Mouse (Mus musculus) hindbrain, embryonic 11.5 days (tissue): ENCODE results near the gene Chl1. TPM values are rescaled to one million over a fixed set of nuclear protein-coding genes. Genes with fewer than 3 reads are reported as not detected.

Experiments used
- ATAC-seq: fragments of 200-750 bp; cut with Nextera tagmentation; 2 replicates; pipeline ENCODE4 v1.8.0; 2017; ENCODE audit warnings: mild to moderate bottlenecking, moderate TSS enrichment, moderate library complexity; ENCODE audit not compliant: low FRiP score
- DNase-seq: peaks from one replicate; pipeline ENCODE4 v3.0.0-alpha.2; 2015; ENCODE audit warnings: low spot score
- H3K27ac ChIP-seq: fragments of 300-500 bp; sonication (generic); 2 replicates; pipeline ENCODE4 v1.5.1; 2014; ENCODE audit warnings: mild to moderate bottlenecking, low read depth, low read length
- H3K27me3 ChIP-seq: fragments of 300-500 bp; sonication (generic); 2 replicates; pipeline ENCODE4 v1.6.1; 2014; ENCODE audit warnings: mild to moderate bottlenecking, low read length, moderate library complexity, mixed read lengths; ENCODE audit not compliant: control insufficient read depth, insufficient read depth
- H3K36me3 ChIP-seq: fragments of 300-500 bp; sonication (generic); 2 replicates; pipeline ENCODE4 v1.6.1; 2014; ENCODE audit warnings: mild to moderate bottlenecking, low read length, moderate library complexity, mixed read lengths; ENCODE audit not compliant: control insufficient read depth, insufficient read depth
- H3K4me1 ChIP-seq: fragments of 300-500 bp; sonication (generic); replicated peaks from 2 replicates; pipeline ENCODE4 v1.6.1; 2014; ENCODE audit warnings: low read length, mixed read lengths; ENCODE audit not compliant: control insufficient read depth, insufficient read depth
- H3K4me2 ChIP-seq: fragments of 300-500 bp; sonication (generic); replicated peaks from 2 replicates; pipeline ENCODE4 v1.6.1; 2014; ENCODE audit warnings: mild to moderate bottlenecking, low read depth, low read length
- H3K4me3 ChIP-seq: fragments of 300-500 bp; sonication (generic); 2 replicates; pipeline ENCODE4 v1.5.1; 2014; ENCODE audit warnings: low read depth, low read length
- H3K9ac ChIP-seq: fragments of 300-500 bp; sonication (generic); 2 replicates; pipeline ENCODE4 v1.6.1; 2014; ENCODE audit warnings: low read depth, low read length
- H3K9me3 ChIP-seq: fragments of 300-500 bp; sonication (generic); 2 replicates; pipeline ENCODE4 v1.6.1; 2016; ENCODE audit warnings: low read length; ENCODE audit not compliant: control insufficient read depth
- WGBS: fragments of 180-500 bp; shearing (Covaris S2); extraction: QIAGEN DNeasy Blood & Tissue Kit; methylation state at CpG from one replicate; pipeline ENCODE4 v1.1.7; 2014; 5-methylcytosine and 5-hydroxymethylcytosine counted together
- polyA plus RNA-seq: library from polyadenylated mRNA; unstranded; fragments of >200 nt; fragmentation: Nextera tagmentation; extraction: Ambion mirVana; gene quantifications from 2 replicates; pipeline ENCODE4 v1.2.1, GENCODE M21; 2014

Gene Chl1
- polyA plus RNA-seq, 1 experiment from 2014 or later = 29.1 TPM

GRCm38 (mm10) chr6:103665206-103665605 is 154.8 kb downstream of the Chl1 start:
- H3K4me1 ChIP-seq = no peaks in the 10 kb centered on the region
- no peak overlapping the region for H3K9ac ChIP-seq
- no peaks in the 10 kb centered on the region for H3K27me3 ChIP-seq
- no peak overlapping the region for H3K27ac ChIP-seq
- H3K4me2 ChIP-seq = no peak overlapping the region
- H3K4me3 ChIP-seq = no peak overlapping the region
- no peaks in the 10 kb centered on the region for H3K36me3 ChIP-seq
- DNase-seq (no peak), ATAC-seq (no peak)
- no peaks in the 10 kb centered on the region for H3K9me3 ChIP-seq
- WGBS = 90% methylated on average over 2 of the region's 2 CpGs

GRCm38 (mm10) chr6:103665677-103666316 is 155.4 kb downstream of the Chl1 start:
- Histone ChIP-seq H3K9ac (no peak overlapping the region), H3K4me2 (no peak overlapping the region), H3K9me3 (no peaks in the 10 kb centered on the region), H3K27ac (no peak overlapping the region), H3K4me1 (no peaks in the 10 kb centered on the region), H3K4me3 (no peak overlapping the region), H3K36me3 (no peaks in the 10 kb centered on the region), H3K27me3 (no peaks in the 10 kb centered on the region)
- ATAC-seq (no peak), DNase-seq (no peak)
- WGBS = 87% methylated on average over 9 of the region's 9 CpGs

GRCm38 (mm10) chr6:103673111-103673510 is 162.7 kb downstream of the Chl1 start:
- Histone ChIP-seq H3K27ac (no peak overlapping the region), H3K4me3 (no peak overlapping the region), H3K4me2 (no peak overlapping the region), H3K4me1 (no peaks in the 10 kb centered on the region), H3K36me3 (no peaks in the 10 kb centered on the region), H3K27me3 (no peaks in the 10 kb centered on the region), H3K9me3 (no peaks in the 10 kb centered on the region), H3K9ac (no peak overlapping the region)
- DNase-seq (no peak), ATAC-seq (no peak)
- WGBS = 85% methylated on average over 3 of the region's 3 CpGs

GRCm38 (mm10) chr6:103674332-103674731 is 163.9 kb downstream of the Chl1 start:
- Histone ChIP-seq H3K27ac (no peak overlapping the region), H3K4me2 (no peak overlapping the region), H3K9me3 (no peaks in the 10 kb centered on the region), H3K9ac (no peak overlapping the region), H3K36me3 (no peaks in the 10 kb centered on the region), H3K4me1 (no peaks in the 10 kb centered on the region), H3K27me3 (no peaks in the 10 kb centered on the region), H3K4me3 (no peak overlapping the region)
- ATAC-seq (no peak), DNase-seq (no peak)
- whole genome bisulfite sequencing = 77% methylated on average over 6 of the region's 6 CpGs

GRCm38 (mm10) chr6:103675145-103675544 is 164.8 kb downstream of the Chl1 start:
- no peak for ATAC-seq

GRCm38 (mm10) chr6:103676664-103677063 is 166.3 kb downstream of the Chl1 start:
- DNase-seq (peak; percentile 9), ATAC-seq (no peak; the same call in 1 of the 2 replicates)
- Histone ChIP-seq H3K4me1 (no peaks in the 10 kb centered on the region), H3K27ac (no peak overlapping the region), H3K36me3 (no peaks in the 10 kb centered on the region), H3K9me3 (no peaks in the 10 kb centered on the region), H3K27me3 (no peaks in the 10 kb centered on the region), H3K4me3 (no peak overlapping the region), H3K9ac (no peak overlapping the region), H3K4me2 (no peak overlapping the region)
- 57% methylated on average over 5 of the region's 5 CpGs for WGBS

More at GRCm38 (mm10) chr6:103675145-103675544, 164.8 kb downstream of the Chl1 start:
- DNase-seq = no peak
- Histone ChIP-seq H3K36me3 (no peaks in the 10 kb centered on the region), H3K27me3 (no peaks in the 10 kb centered on the region), H3K4me1 (no peaks in the 10 kb centered on the region), H3K27ac (no peak overlapping the region), H3K4me3 (no peak overlapping the region), H3K9ac (no peak overlapping the region), H3K9me3 (no peaks in the 10 kb centered on the region), H3K4me2 (no peak overlapping the region)
- WGBS = 95% methylated on average over 2 of the region's 2 CpGs

- WGBS = 92% methylated on average over 1 of the region's 1 CpGs
- ATAC-seq = no peak
- no peak overlapping the region for H3K9ac ChIP-seq
- no peaks in the 10 kb centered on the region for H3K4me1 ChIP-seq
- H3K4me3 ChIP-seq = no peak overlapping the region
- DNase-seq = no peak
- no peak overlapping the region for H3K4me2 ChIP-seq
- H3K27ac ChIP-seq = no peak overlapping the region
- H3K36me3 ChIP-seq = no peaks in the 10 kb centered on the region
- H3K27me3 ChIP-seq = no peaks in the 10 kb centered on the region
- H3K9me3 ChIP-seq = no peaks in the 10 kb centered on the region
Measured at GRCm38 (mm10) chr6:103677072-103677471, 166.7 kb downstream of the Chl1 start.

DNA sequence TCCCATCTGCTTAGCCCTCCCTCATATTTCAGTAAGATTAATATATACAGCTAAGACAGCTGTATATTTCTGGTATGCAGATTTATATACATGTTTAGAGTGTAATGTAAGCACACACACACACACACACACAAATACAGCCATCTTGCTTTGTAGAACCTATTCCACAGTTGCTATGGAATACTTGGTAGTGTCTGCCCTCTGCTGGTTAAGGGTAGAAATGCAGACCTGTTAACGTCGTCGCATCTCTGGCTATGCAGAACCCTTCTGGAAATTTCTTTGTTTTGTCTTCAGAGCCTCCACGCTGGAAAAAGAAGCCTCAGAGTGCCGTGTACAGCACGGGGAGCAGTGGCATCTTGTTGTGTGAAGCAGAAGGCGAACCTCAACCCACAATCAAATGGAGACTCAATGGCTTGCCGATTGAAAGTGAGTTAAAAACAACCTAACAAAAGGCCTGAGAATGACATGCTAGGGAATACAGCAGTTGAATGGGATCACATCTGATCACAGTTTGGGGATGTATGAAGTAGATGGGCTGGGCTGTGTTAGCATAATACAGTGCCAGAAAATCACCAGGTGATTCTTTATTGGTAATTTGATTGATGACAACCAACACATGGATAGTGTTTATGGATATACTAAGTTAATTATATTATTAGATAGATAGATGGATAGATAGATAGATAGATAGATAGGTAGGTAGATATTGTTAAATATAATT is 172.6 kb downstream of the Chl1 start:
- Histone ChIP-seq H3K27me3 (no peaks in the 10 kb centered on the region), H3K36me3 (no peaks in the 10 kb centered on the region), H3K27ac (no peak overlapping the region), H3K4me1 (no peaks in the 10 kb centered on the region), H3K4me3 (no peak overlapping the region), H3K4me2 (no peak overlapping the region), H3K9ac (no peak overlapping the region), H3K9me3 (no peaks in the 10 kb centered on the region)
- WGBS = 18% methylated on average over 8 of the region's 8 CpGs
- peak; percentile 75; the same call in 1 of the 2 replicates for ATAC-seq
- DNase-seq = peak; percentile 86

DNA sequence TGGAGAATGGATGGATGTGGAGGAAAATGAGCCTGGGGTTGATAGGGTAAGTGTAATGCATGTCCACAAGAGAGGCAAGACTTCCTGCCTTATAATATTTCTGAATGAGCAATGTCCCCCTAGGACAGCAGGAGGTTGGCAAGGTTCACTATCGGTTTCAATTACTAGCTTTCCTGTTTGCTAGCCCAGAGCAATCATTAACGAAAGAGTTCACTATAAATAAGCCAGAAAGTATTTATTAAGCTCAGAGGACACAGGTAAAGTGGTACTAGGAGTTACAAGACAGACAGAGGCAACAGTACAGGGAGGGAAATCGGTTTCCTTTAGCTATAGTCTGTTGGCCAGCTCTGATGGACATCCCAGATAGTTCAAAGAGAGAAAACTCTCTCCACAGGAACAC is 182.1 kb downstream of the Chl1 start:
- DNase-seq (no peak), ATAC-seq (no peak)
- H3K27me3 ChIP-seq = no peaks in the 10 kb centered on the region
- no peaks in the 10 kb centered on the region for H3K36me3 ChIP-seq
- no peak overlapping the region for H3K9ac ChIP-seq
- H3K4me1 ChIP-seq = no peaks in the 10 kb centered on the region
- no peak overlapping the region for H3K27ac ChIP-seq
- no peak overlapping the region for H3K4me2 ChIP-seq
- no peak overlapping the region for H3K4me3 ChIP-seq
- WGBS = 72% methylated on average over 3 of the region's 3 CpGs
- H3K9me3 ChIP-seq = no peaks in the 10 kb centered on the region
